Mouse (Mus musculus) cerebellum, adult 2 months (tissue): ENCODE data around the gene Arl6ip5. TPM values are rescaled to one million over a fixed set of nuclear protein-coding genes. Genes with fewer than 3 reads are reported as not detected.
A peak's percentile ranks its signal among the peaks of the same experiment; 100 is the strongest.

ENCODE experiments used
- DNase-seq, 2 experiments: peaks; one replicate each; pipeline ENCODE4 v3.0.0; 2021
- H3K27ac ChIP-seq: fragments of 200-500 bp; 2 replicates; pipeline ENCODE4 v1.5.1; 2012; ENCODE audit warnings: low read length, control low read depth, inconsistent platforms; ENCODE audit not compliant: insufficient read depth
- H3K27me3 ChIP-seq: fragments of 200-500 bp; 2 replicates; pipeline ENCODE4 v1.6.1; 2012; ENCODE audit warnings: inconsistent platforms, mild to moderate bottlenecking, low read length, moderate library complexity; ENCODE audit not compliant: control insufficient read depth, insufficient read depth
- H3K4me1 ChIP-seq: fragments of 200-500 bp; 2 replicates; pipeline ENCODE4 v1.6.1; 2011; ENCODE audit warnings: low read length; ENCODE audit not compliant: control insufficient read depth, insufficient read depth
- H3K4me3 ChIP-seq: fragments of 200-500 bp; replicated peaks from 2 replicates; pipeline ENCODE3; 2011; ENCODE audit warnings: mild to moderate bottlenecking, low read depth, low read length, control low read depth; ENCODE audit not compliant: insufficient read depth
- CTCF ChIP-seq: fragments of 200-500 bp; IDR thresholded peaks from 2 replicates; pipeline ENCODE4 v1.5.1; 2011; ENCODE audit warnings: low read depth, mild to moderate bottlenecking, control low read depth, low read length, moderate library complexity, borderline replicate concordance; ENCODE audit not compliant: insufficient read depth
- POLR2A ChIP-seq: fragments of 200-500 bp; IDR thresholded peaks from 2 replicates; pipeline ENCODE4 v1.6.1; 2011; ENCODE audit warnings: low read length, control low read depth, borderline replicate concordance; ENCODE audit not compliant: insufficient read depth
- whole genome bisulfite sequencing: fragments of 180-500 bp; shearing (Covaris S2); methylation state at CpG from one replicate; pipeline ENCODE4 v1.1.7; 2018; 5-methylcytosine and 5-hydroxymethylcytosine counted together
- polyA plus RNA-seq: library from polyadenylated mRNA; depleted of rRNA; stranded (reverse); fragments of >200 nt; gene quantifications from 2 replicates; pipeline ENCODE4 v1.2.3, GENCODE M21; 2012

Arl6ip5 gene
- polyA plus RNA-seq, 1 experiment = 179 TPM

DNA sequence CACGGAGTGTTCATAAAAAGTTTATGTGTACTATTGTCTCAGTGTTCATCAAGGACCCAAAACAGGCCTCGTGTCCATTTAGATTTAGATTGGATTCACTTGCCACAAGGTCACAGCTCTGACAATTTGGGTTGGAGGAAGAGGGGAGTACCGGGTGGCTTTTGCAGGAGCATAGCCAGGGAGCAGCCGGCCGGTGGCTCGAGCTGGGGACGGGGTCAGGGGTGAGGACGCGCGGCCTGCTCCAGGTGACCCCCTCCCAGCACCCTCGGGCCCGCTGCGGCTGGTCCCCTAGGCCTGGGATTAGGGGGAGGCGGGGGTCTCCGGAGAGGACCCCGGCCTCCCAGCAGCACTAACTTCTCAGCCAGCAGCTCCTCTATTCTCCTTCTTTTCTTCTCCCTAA is 5.5 kb upstream of the Arl6ip5 start:
- under 1% methylated on average over 16 of the region's 16 CpGs for WGBS
- peak overlapping the region; percentile 70 for H3K4me3 ChIP-seq
- peak in 1 of 2 experiments; percentile 51 for DNase-seq
- no peaks in the 10 kb centered on the region for H3K27me3 ChIP-seq
- TF ChIP-seq POLR2A = no peak
- no peak for TF ChIP-seq CTCF
- H3K4me1 ChIP-seq = no peaks in the 10 kb centered on the region
- H3K27ac ChIP-seq = peak overlapping the region; percentile 17; the same call in 1 of the 2 replicates

DNA sequence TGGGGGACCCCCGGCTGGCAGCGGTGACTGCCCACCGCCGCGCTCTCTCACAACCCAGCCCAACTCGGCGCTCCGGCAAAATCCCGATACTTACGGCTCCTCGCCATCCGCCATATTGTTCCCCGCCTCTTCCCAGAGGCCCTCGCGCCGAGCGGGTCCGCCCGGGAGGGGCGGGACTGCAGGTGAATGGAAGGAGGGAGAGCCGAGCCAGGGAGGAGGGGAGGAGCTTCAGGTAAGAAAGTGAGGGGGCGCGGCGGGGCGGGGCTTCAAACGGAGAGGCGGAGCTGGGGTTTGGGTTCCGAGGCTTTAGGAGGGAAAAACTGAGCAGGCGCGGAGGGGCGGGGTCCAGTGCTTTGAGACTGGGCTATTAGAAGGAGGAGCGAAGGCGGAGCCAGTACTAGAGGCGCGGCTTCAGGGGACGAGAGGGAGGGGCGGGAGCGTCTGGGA is 5.0 kb upstream of the Arl6ip5 start, which contains the start of gene Uba3:
Gene Uba3, minus strand, starts transcription at position 209 of the 447 bp plus-strand sequence.
- peak within 1 kb of the TSS; percentile 17; the same call in 1 of the 2 replicates for H3K27ac ChIP-seq
- peak; percentile 99 for DNase-seq
- H3K27me3 ChIP-seq = no peaks in the 10 kb centered on the region
- H3K4me1 ChIP-seq = no peaks in the 10 kb centered on the region
- TF ChIP-seq POLR2A (peak; percentile 64; the same call in 1 of the 2 replicates), CTCF (no peak)
- H3K4me3 ChIP-seq = peak within 1 kb of the TSS; percentile 70
- 1% methylated on average over 38 of the region's 38 CpGs for WGBS

DNA sequence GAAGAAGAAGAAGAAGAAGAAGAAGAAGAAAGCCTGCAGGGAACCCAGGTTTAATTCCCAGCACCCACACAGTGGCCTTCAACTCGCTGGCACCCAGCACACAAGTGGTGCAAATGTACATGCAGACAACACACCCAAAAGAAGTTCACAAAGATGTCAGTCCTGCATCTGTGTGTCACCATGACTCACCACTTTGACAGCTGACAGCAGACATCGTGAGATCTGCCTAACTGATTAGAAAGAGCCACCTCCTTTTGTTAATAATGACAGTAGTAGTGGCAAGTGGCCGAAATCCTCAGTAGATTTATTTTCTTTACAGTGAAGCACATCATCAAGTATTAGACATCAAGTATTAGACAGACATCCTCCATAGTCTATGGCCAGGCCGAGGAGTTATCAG is 3.4 kb upstream of the Arl6ip5 start:
- no peak overlapping the region for H3K27ac ChIP-seq
- H3K4me3 ChIP-seq = no peak overlapping the region
- no peak for DNase-seq
- WGBS = 83% methylated on average over 4 of the region's 4 CpGs
- H3K4me1 ChIP-seq = no peaks in the 10 kb centered on the region
- TF ChIP-seq POLR2A (no peak), CTCF (no peak)
- no peaks in the 10 kb centered on the region for H3K27me3 ChIP-seq

DNA sequence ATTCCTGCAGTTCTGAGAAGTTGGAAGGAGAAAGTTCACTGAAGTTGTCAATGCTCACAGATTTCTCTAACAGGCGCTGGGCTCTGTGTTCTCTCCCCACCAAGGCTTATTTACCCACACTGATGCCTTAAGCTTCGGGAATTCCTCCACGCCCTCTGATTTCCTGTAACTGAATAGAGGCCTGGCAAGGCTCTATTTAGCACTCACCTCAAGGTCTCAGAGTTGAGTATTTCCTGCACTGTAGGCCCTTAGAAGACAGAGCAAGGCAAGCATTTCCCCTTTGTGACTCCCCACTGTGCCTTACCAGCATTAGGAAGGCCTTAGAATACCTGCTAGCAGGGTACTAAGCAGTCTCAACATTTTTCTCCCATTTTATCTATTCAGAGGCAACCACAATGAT is 2.1 kb upstream of the Arl6ip5 start:
- DNase-seq = no peak
- H3K4me1 ChIP-seq = peaks cover 2% of the 10 kb centered on the region
- WGBS = 62% methylated on average over 3 of the region's 3 CpGs
- no peak overlapping the region for H3K27ac ChIP-seq
- H3K4me3 ChIP-seq = no peak overlapping the region
- no peaks in the 10 kb centered on the region for H3K27me3 ChIP-seq
- no peak for TF ChIP-seq POLR2A
- TF ChIP-seq CTCF = no peak

DNA sequence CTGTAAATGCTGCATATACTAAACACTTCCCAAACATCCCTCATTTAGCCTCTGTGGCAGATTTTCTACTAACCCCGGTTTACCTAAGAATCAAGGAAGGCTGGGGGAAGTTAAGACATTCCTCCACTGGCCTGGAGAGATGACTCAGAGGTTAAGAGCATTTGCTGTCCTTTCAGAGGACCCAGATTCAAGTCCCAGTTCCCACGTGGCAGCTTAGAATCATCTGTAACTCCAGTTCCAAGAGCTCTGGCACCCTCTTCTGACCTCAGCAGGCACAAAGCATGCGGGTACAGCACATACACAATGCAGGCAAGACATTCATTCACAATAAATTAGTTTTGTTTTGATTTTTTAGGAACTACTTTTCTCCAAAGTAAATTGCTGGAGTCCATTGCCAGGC is 1.3 kb upstream of the Arl6ip5 start:
- H3K4me3 ChIP-seq = no peak overlapping the region
- peaks cover 5% of the 10 kb centered on the region for H3K4me1 ChIP-seq
- no peaks in the 10 kb centered on the region for H3K27me3 ChIP-seq
- WGBS = 42% methylated on average over 3 of the region's 3 CpGs
- H3K27ac ChIP-seq = no peak overlapping the region
- no peak for DNase-seq
- no peak for TF ChIP-seq CTCF

DNA sequence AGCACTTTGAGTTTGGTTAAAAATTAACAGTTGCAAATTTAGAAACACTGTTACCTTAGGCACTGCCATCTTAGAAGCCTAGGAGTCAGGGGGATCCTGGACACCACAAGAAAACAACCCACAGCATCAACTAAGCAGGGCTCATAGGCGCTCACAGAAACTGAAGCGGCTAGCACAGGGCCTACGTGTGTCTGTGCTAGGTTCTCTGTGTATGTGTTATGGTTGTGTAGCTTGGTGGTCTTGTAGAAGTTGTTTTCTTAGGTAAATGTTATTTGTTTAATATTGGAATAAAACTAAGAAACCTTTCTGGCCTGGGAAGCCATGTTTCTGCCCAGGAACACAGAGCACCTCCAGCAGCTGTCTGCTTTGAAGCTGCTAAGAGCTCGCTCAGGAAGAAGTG is 738 bp upstream of the Arl6ip5 start:
- 93% methylated on average over 4 of the region's 4 CpGs for WGBS
- Histone ChIP-seq H3K4me1 (peaks cover 9% of the 10 kb centered on the region), H3K4me3 (no peak overlapping the region), H3K27me3 (no peaks in the 10 kb centered on the region), H3K27ac (no peak overlapping the region)
- DNase-seq = no peak
- no peak for TF ChIP-seq POLR2A
- no peak for TF ChIP-seq CTCF

DNA sequence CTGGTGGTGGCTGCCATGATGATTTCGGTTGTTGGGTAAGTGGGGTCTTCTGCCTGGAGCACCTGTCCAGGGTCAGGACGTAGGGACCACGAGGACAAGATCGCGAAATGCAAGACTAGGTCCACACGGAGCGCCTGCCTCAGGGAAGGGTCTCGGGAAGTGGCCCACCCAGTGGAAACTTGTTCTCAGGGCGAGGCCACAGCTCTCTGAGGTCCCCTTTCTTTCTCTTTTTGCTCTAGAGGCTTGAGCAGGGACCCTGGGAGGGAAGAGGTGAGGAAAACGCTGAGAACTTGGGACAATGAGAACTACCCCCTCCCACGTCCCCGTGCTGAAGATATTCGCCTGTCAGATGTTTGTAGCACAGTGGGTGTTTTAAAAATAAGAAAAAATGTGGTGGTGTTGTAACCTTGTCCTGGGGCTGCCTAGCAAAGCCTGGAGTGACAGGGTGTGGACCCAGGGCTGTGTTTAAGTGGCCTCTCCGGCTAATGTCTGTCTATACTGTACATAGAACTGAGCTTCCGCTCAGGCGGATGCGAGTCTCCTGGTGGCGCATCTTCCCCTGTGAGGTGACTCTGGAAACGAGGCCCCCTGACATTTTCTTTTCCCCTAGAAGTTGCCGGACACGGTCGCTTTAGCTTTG is 593 bp downstream of the Arl6ip5 start:
- Histone ChIP-seq H3K4me1 (peaks cover 14% of the 10 kb centered on the region), H3K4me3 (peak overlapping the region; percentile 77), H3K27me3 (no peaks in the 10 kb centered on the region), H3K27ac (peak overlapping the region; percentile 65)
- DNase-seq = peak; percentile 37 to 50
- TF ChIP-seq CTCF (no peak), POLR2A (no peak)
- WGBS = under 1% methylated on average over 22 of the region's 22 CpGs

DNA sequence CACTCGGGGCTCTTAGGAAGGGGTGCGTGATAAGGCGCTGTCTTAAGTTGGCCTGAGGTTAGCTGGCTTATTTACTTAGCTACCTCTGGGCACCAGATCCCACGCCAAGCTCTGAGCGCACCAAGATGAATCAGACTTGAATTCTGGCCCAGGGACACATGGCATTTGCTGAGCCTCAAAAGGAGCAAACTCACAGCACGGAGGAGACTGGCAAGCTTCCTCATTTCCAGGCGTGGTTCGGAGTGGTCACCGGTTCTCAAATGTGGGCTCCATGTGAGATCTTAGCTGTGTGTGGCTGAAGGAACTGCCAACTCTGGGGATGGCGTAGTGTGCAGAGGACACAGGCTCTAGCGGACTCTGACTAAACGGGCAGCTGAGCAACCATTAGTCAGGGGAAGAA is 1.5 kb downstream of the Arl6ip5 start:
- peak overlapping the region; percentile 63; the same call in 1 of the 2 replicates for H3K27ac ChIP-seq
- peak; percentile 80 to 90 for DNase-seq
- H3K27me3 ChIP-seq = no peaks in the 10 kb centered on the region
- H3K4me3 ChIP-seq = peak overlapping the region; percentile 85
- WGBS = 2% methylated on average over 12 of the region's 12 CpGs
- no peak for TF ChIP-seq CTCF
- peaks cover 15% of the 10 kb centered on the region for H3K4me1 ChIP-seq
